14 mouse cellular contexts compared by ENCODE assay signal in genomic region chr3:141653915-141654314, GRCm38 (mm10).
"Had no signal": no experiment of that assay in that cellular context is flagged by ENCODE, and none has a peak within 500 bp of the region (broad histone marks: within the 10 kb centered on the region; RNA-seq: fewer than 3 reads in every experiment).

No protein-coding gene starts in this region.

- H3K4me2 ChIP-seq: limb, embryonic 12.5 days; neural tube, embryonic 15.5 days; stomach, embryonic 15.5 days had no signal

- H3K36me3 ChIP-seq: limb, embryonic 12.5 days; midbrain, embryonic 10.5 days; neural tube, embryonic 15.5 days; stomach, embryonic 15.5 days had no signal

- H3K27ac ChIP-seq: limb, embryonic 12.5 days; liver, embryonic 14.5 days; midbrain, embryonic 10.5 days; neural tube, embryonic 15.5 days; stomach, embryonic 15.5 days had no signal

- H3K27me3 ChIP-seq: limb, embryonic 12.5 days; neural tube, embryonic 15.5 days; stomach, embryonic 15.5 days had no signal

- H3K4me1 ChIP-seq: midbrain, embryonic 10.5 days; neural tube, embryonic 15.5 days; stomach, embryonic 15.5 days had no signal

- H3K4me3 ChIP-seq: limb, embryonic 12.5 days; midbrain, embryonic 10.5 days; myocyte; neural tube, embryonic 15.5 days; stomach, embryonic 15.5 days had no signal

- H3K9me3 ChIP-seq: limb, embryonic 12.5 days; midbrain, embryonic 10.5 days; neural tube, embryonic 15.5 days; stomach, embryonic 15.5 days had no signal

- DNase-seq: kidney, adult 8-10 months; kidney, postnatal 25 days; liver; lung, adult 18-20 months; lung, postnatal 10 days; lung, postnatal 4 days; midbrain, embryonic 14.5 days had no signal

- ATAC-seq: intestine, postnatal 0 days had no signal

- H3K9ac ChIP-seq: limb, embryonic 12.5 days; liver, embryonic 14.5 days; neural tube, embryonic 15.5 days; stomach, embryonic 15.5 days had no signal
